Mouse (Mus musculus) erythroblast, embryonic 14.5 days (primary cell): Measurements from ENCODE around the gene Hoxb2.

Source experiments
- GATA1 ChIP-seq: IDR thresholded peaks from 2 replicates; pipeline ENCODE4 v1.6.1; 2012; ENCODE audit warnings: low read length, inconsistent platforms, mixed read lengths
- TAL1 ChIP-seq: IDR thresholded peaks from 3 replicates; pipeline ENCODE4 v1.6.1; 2012; ENCODE audit warnings: low read length, inconsistent platforms, mixed read lengths

DNA sequence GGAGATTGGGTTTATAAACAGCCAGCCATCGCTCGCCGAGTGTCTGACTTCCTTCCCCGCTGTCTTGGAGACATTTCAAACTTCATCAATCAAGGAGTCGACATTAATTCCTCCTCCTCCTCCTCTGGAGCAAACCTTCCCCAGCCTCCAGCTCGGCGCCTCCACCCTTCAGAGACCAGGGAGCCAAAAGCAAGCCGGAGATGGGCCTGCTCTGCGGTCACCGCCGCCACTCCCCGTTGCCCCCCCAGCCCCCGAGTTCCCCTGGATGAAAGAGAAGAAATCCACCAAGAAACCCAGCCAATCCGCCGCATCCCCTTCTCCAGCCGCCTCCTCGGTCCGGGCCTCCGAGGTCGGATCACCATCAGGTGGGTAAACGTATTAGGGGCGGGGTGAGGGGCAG, 1.5 kb downstream of the Hoxb2 start:
- no peak for TF ChIP-seq GATA1
- no peak for TF ChIP-seq TAL1
